In genomic region chr10:12817409-12817808, GRCm38 (mm10) we compare ENCODE assay signal across 9 mouse cellular contexts. TPM values are rescaled to one million over a fixed set of nuclear protein-coding genes. Genes with fewer than 3 reads are reported as not detected.
DNase-seq lines count a peak whose midpoint lies in the region; ATAC-seq lines count a peak whose summit lies in the region.
"Had no signal": no experiment of that assay in that cellular context is flagged by ENCODE, and none has a peak within 500 bp of the region (broad histone marks: within the 10 kb centered on the region; RNA-seq: fewer than 3 reads in every experiment).

No protein-coding gene starts in this region.

- H3K4me1 ChIP-seq in forebrain, embryonic 12.5 days: peaks cover 13% of the 10 kb centered on the region
- peaks cover 12% of the 10 kb centered on the region; the same call in 1 of the 2 replicates for H3K4me1 ChIP-seq in forebrain, embryonic 10.5 days
- no peaks in the 10 kb centered on the region for H3K4me1 ChIP-seq in hindbrain, embryonic 14.5 days (replicated peaks; ENCODE audit: control insufficient read depth, insufficient read depth, low read length)

- H3K9ac ChIP-seq in forebrain, embryonic 12.5 days: no peak overlapping the region
- no peak overlapping the region for H3K9ac ChIP-seq in hindbrain, embryonic 14.5 days
- H3K9ac ChIP-seq: limb, embryonic 13.5 days had no signal

- peak; percentile 53; the same call in 1 of the 2 replicates for ATAC-seq in forebrain, embryonic 12.5 days (ENCODE audit: low FRiP score)
- peak; percentile 21; the same call in 1 of the 2 replicates for ATAC-seq in hindbrain, embryonic 14.5 days (ENCODE audit: low FRiP score)
- ATAC-seq in megakaryocyte-erythroid progenitor cell, adult 5-6 weeks (replicated peaks; ENCODE audit: low FRiP score, low TSS enrichment, poor library complexity, severe bottlenecking): peak; percentile 68

- DNase-seq in forebrain, embryonic 10.5 days (ENCODE audit: extremely low spot score, low spot score): no peak
- DNase-seq in 416B (ENCODE audit: low read depth): peak; percentile 27
- DNase-seq in cerebellum, postnatal 14 days: peak; percentile 80 to 88
- DNase-seq in hindbrain, embryonic 14.5 days (ENCODE audit: low spot score): no peak
- DNase-seq in left cerebral cortex, postnatal 36 days (ENCODE audit: low spot score in 2 of 2): no peak
- DNase-seq in layer of hippocampus, postnatal 25 days (ENCODE audit: extremely low spot score in 1 of 2, low spot score in 1 of 2): no peak

- intact Hi-C loops in left cerebral cortex, postnatal 36 days (cut with DNase I): loop anchor here (10.0 kb wide), 1 partner anchor 97 kb away; no protein-coding TSS in a partner anchor

- no peak overlapping the region for H3K4me3 ChIP-seq in forebrain, embryonic 12.5 days (replicated peaks)
- no peak overlapping the region for H3K4me3 ChIP-seq in forebrain, embryonic 10.5 days
- no peak overlapping the region for H3K4me3 ChIP-seq in hindbrain, embryonic 14.5 days (replicated peaks; ENCODE audit: low read length)
- H3K4me3 ChIP-seq: limb, embryonic 13.5 days had no signal

- no peaks in the 10 kb centered on the region for H3K36me3 ChIP-seq in forebrain, embryonic 12.5 days (replicated peaks)
- H3K36me3 ChIP-seq in forebrain, embryonic 10.5 days (replicated peaks): no peaks in the 10 kb centered on the region
- H3K36me3 ChIP-seq in hindbrain, embryonic 14.5 days (replicated peaks; ENCODE audit: control insufficient read depth, insufficient read depth): no peaks in the 10 kb centered on the region
- H3K36me3 ChIP-seq: limb, embryonic 13.5 days had no signal

- H3K9me3 ChIP-seq in forebrain, embryonic 12.5 days: no peaks in the 10 kb centered on the region
- no peaks in the 10 kb centered on the region for H3K9me3 ChIP-seq in forebrain, embryonic 10.5 days
- no peaks in the 10 kb centered on the region for H3K9me3 ChIP-seq in hindbrain, embryonic 14.5 days (ENCODE audit: control insufficient read depth, low read length)
- H3K9me3 ChIP-seq: limb, embryonic 13.5 days had no signal

- no peak overlapping the region for H3K27ac ChIP-seq in forebrain, embryonic 12.5 days
- H3K27ac ChIP-seq in forebrain, embryonic 10.5 days: no peak overlapping the region
- H3K27ac ChIP-seq in hindbrain, embryonic 14.5 days: no peak overlapping the region
- H3K27ac ChIP-seq: limb, embryonic 13.5 days had no signal

- H3K4me2 ChIP-seq in forebrain, embryonic 12.5 days: no peak overlapping the region
- no peak overlapping the region for H3K4me2 ChIP-seq in hindbrain, embryonic 14.5 days (replicated peaks)
- H3K4me2 ChIP-seq: limb, embryonic 13.5 days had no signal

- no peaks in the 10 kb centered on the region for H3K27me3 ChIP-seq in forebrain, embryonic 12.5 days
- H3K27me3 ChIP-seq in forebrain, embryonic 10.5 days (ENCODE audit: poor library complexity, severe bottlenecking): no peaks in the 10 kb centered on the region
- H3K27me3 ChIP-seq in hindbrain, embryonic 14.5 days (ENCODE audit: control insufficient read depth, insufficient read depth, low read length): no peaks in the 10 kb centered on the region
- H3K27me3 ChIP-seq: limb, embryonic 13.5 days had no signal

- 92% methylated on average over 6 of the region's 6 CpGs for WGBS in forebrain, embryonic 12.5 days
- 93% methylated on average over 6 of the region's 6 CpGs for WGBS in forebrain, embryonic 10.5 days
- 87% methylated on average over 6 of the region's 6 CpGs for WGBS in hindbrain, embryonic 14.5 days

RNA-seq across cellular contexts. Expression of gene Utrn, which starts 51.8 kb away (rescaled TPM):
- 30.2 and 34.3 TPM in 2 replicates for polyA plus RNA-seq in forebrain, embryonic 12.5 days (2016; fragmentation: Nextera tagmentation; extraction: Ambion mirVana)
- 40.8 and 44.3 TPM in 2 replicates for polyA plus RNA-seq in forebrain, embryonic 10.5 days (2016; fragmentation: Nextera tagmentation; extraction: Ambion mirVana)
- polyA plus RNA-seq in hindbrain, embryonic 14.5 days (2014; fragmentation: Nextera tagmentation; extraction: Ambion mirVana): 25.0 and 28.2 TPM in 2 replicates
- total RNA-seq in megakaryocyte-erythroid progenitor cell, adult 5-6 weeks (2014; fragmentation: Nextera tagmentation): 22.7 and 27.6 TPM in 2 replicates
- total RNA-seq in megakaryocyte-erythroid progenitor cell, adult 5-6 weeks (2017): 17.9 and 24.2 TPM in 2 replicates
- total RNA-seq in left cerebral cortex, postnatal 36 days (2021): 10 to 100 TPM; 61.6 to 61.7 TPM
- total RNA-seq in layer of hippocampus, postnatal 25 days (2021): 10 to 100 TPM; 38.3 to 42.6 TPM

Comparison
In these comparisons a context has a peak if more than half of its experiments do, and no peak if none do; other contexts are left out.
1. DNase-seq: peak in 416B (single experiment) and cerebellum, postnatal 14 days (2 of 2); none in forebrain, embryonic 10.5 days (single experiment), hindbrain, embryonic 14.5 days (single experiment), left cerebral cortex, postnatal 36 days (0 of 2) and layer of hippocampus, postnatal 25 days (0 of 2).
2. Peak in every context shown above with its lines, with median percentiles within 50 percentile points of each other: ATAC-seq.